Mouse (Mus musculus): ENCODE results near the gene Otop3.

- no peak for TF ChIP-seq POLR2A (IDR thresholded peaks at IDR 0.05; ENCODE audit: control insufficient read depth, extremely low read depth, insufficient read depth, low read length, poor library complexity)
- TF ChIP-seq CTCF (IDR thresholded peaks at IDR 0.05; ENCODE audit: borderline replicate concordance, control insufficient read depth, extremely low read depth, insufficient read depth, low read length, poor library complexity), result no peak
These were observed 33.8 kb upstream of the Otop3 start for GRCm38 (mm10) chr11:115300745-115301144.
